Mouse (Mus musculus) bone marrow, adult 2 months (tissue): Measurements from ENCODE around the gene Dpy19l2.

Experiments used
- CTCF ChIP-seq: fragments of 200-500 bp; IDR thresholded peaks from 2 replicates; pipeline ENCODE4 v1.5.1; 2011; ENCODE audit warnings: low read length, control low read depth; ENCODE audit not compliant: control insufficient read depth, insufficient read depth
- POLR2A ChIP-seq: fragments of 200-500 bp; IDR thresholded peaks from 2 replicates; pipeline ENCODE4 v1.6.1; 2011; ENCODE audit warnings: low read depth, mild to moderate bottlenecking, control low read depth, low read length, borderline replicate concordance; ENCODE audit not compliant: control insufficient read depth

- no peak for TF ChIP-seq CTCF
- no peak for TF ChIP-seq POLR2A
These were observed 299 bp upstream of the Dpy19l2 start for GRCm38 (mm10) chr9:24696405-24696778.
